Mouse (Mus musculus): Measurements from ENCODE around the gene Clstn2. TPM values are rescaled to one million over a fixed set of nuclear protein-coding genes. Genes with fewer than 3 reads are reported as not detected.

Gene Clstn2
- polyA plus RNA-seq (2012; rRNA removed), result 1.7 and 1.9 TPM in 2 replicates

DNA sequence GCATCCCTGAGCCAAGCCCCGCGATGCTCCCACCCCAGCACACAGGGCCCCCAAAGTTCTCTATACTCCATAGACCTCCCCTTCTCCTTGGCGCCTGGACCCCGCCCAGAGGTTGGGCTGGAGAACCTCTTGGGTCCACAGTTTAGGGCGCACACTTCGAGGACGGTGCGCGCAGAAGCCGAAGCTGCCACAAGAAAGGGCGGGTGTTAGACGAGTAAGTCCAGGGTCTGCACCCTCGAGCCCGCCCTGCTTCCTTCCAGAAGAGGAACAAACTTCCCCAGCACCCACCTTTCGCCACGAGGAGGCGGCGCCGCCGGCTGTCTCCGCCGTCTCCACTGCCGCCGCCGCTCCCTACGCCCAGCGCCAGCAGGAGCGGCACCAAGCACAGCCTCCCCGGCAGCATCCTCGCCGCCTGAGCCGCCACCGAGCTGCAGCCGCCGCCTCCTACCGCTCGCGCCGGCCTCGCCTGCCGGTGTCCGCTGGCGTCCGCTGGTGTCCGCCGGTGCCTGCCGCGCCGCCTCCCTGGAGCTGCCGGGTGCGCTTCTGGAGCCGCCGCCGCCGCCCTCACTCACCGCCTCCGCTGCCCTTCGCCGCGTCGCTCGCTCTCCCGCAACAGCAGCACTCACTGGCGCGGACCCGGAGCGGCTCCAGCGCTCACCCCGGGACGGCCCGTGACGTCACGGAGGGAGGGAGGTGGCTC lies at the start of gene Clstn2:
Gene Clstn2, minus strand, starts transcription at position 609 of the 700 bp plus-strand sequence.
- no peaks in the 10 kb centered on the region for H3K36me3 ChIP-seq (ENCODE audit: control insufficient read depth, insufficient read depth, low read length)
- H3K27me3 ChIP-seq (replicated peaks; ENCODE audit: control insufficient read depth, insufficient read depth, low read length), result no peaks in the 10 kb centered on the region
- under 1% methylated on average over 71 of the region's 73 CpGs for WGBS
- TF ChIP-seq CTCF (conservative IDR thresholded peaks at IDR 0.05; ENCODE audit: insufficient read depth, insufficient read length, low read depth, low read length) (no peak), POLR2A (IDR thresholded peaks at IDR 0.05; ENCODE audit: low read depth, low read length) (no peak)
- DNase-seq, result peak; percentile 73
- H3K4me1 ChIP-seq (ENCODE audit: control insufficient read depth, insufficient read depth, low read length), result no peaks in the 10 kb centered on the region
- H3K27ac ChIP-seq (ENCODE audit: insufficient read depth, low read depth, low read length), result no peak within 1 kb of the TSS
- peak within 1 kb of the TSS; percentile 32 for H3K4me3 ChIP-seq (ENCODE audit: insufficient read depth, low read depth, low read length)

DNA sequence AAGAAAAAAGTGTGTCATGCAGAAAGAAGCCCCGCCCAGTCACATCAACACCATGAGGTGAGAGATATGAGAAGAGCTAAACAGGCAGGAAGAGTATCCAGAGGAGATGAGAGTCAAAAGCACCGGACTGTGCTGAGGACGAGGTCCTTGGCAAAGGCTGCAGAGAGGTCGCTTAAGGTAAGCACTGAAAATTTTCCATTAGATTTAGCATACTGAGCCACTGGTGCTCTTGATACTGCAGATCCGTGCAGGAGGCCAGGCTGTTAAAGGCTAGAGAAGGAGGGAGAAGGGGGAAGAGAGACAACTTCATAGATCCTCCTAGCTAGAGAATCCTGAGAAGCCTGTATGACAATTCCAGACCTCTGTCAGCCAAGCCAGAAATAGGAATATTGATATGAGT lies 34.8 kb upstream of the Clstn2 start:
- Histone ChIP-seq H3K36me3 (ENCODE audit: control insufficient read depth, insufficient read depth, low read length) (no peaks in the 10 kb centered on the region), H3K4me1 (ENCODE audit: control insufficient read depth, insufficient read depth, low read length) (no peaks in the 10 kb centered on the region), H3K27me3 (replicated peaks; ENCODE audit: control insufficient read depth, insufficient read depth, low read length) (no peaks in the 10 kb centered on the region), H3K27ac (ENCODE audit: insufficient read depth, low read depth, low read length) (no peak overlapping the region), H3K4me3 (ENCODE audit: insufficient read depth, low read depth, low read length) (no peak overlapping the region)
- TF ChIP-seq POLR2A (IDR thresholded peaks at IDR 0.05; ENCODE audit: low read depth, low read length) (no peak), CTCF (conservative IDR thresholded peaks at IDR 0.05; ENCODE audit: insufficient read depth, insufficient read length, low read depth, low read length) (no peak)
- WGBS, result 58% methylated on average over 5 of the region's 5 CpGs
- DNase-seq, result peak; percentile 5

DNA sequence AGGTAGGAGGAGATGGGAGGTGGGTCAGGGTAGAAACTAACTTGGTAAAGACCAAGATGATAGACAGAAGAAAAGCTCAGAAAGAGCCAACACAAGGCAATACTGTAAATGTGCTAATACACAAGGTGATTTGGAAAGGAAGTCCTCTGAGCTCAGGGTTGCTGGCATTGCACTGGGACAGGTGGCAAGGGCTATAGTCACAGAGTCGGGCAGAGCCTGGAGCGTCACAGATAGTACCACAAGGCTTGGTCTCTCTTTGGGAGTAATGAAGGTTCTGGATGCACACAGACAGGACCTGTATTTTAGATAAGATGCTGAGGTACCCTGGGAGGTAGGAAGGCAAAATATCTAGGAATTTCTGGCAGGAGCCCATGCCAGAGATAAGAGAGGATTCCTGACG lies 28.7 kb upstream of the Clstn2 start:
- H3K27ac ChIP-seq (ENCODE audit: insufficient read depth, low read depth, low read length), result no peak overlapping the region
- H3K27me3 ChIP-seq (replicated peaks; ENCODE audit: control insufficient read depth, insufficient read depth, low read length), result no peaks in the 10 kb centered on the region
- H3K36me3 ChIP-seq (ENCODE audit: control insufficient read depth, insufficient read depth, low read length), result no peaks in the 10 kb centered on the region
- H3K4me1 ChIP-seq (ENCODE audit: control insufficient read depth, insufficient read depth, low read length), result no peaks in the 10 kb centered on the region
- TF ChIP-seq POLR2A (IDR thresholded peaks at IDR 0.05; ENCODE audit: low read depth, low read length), result no peak
- no peak for TF ChIP-seq CTCF (conservative IDR thresholded peaks at IDR 0.05; ENCODE audit: insufficient read depth, insufficient read length, low read depth, low read length)
- 77% methylated on average over 3 of the region's 3 CpGs for WGBS
- no peak overlapping the region for H3K4me3 ChIP-seq (ENCODE audit: insufficient read depth, low read depth, low read length)
- no peak for DNase-seq

DNA sequence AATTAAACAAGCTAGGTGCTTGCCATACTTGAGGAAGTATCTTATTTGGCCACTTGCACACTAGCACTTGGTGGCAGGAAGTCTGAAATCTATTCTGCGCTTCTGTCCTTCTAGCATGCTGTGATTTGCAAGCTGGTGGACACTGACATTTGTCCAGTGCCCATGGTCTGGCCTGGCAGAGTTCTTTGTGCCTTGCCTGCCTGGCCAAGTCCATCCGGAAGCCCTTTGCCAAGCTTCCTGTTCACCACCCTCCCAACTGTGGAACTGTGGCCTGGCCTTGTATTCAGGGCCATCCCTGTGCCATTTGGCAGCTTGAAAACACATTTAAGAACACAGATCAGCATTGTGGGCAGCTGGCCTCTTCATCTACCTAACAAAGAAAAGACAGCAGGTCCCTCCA lies 24.3 kb upstream of the Clstn2 start:
- no peak for DNase-seq
- H3K36me3 ChIP-seq (ENCODE audit: control insufficient read depth, insufficient read depth, low read length), result no peaks in the 10 kb centered on the region
- no peak for TF ChIP-seq POLR2A (IDR thresholded peaks at IDR 0.05; ENCODE audit: low read depth, low read length)
- no peak for TF ChIP-seq CTCF (conservative IDR thresholded peaks at IDR 0.05; ENCODE audit: insufficient read depth, insufficient read length, low read depth, low read length)
- no peak overlapping the region for H3K27ac ChIP-seq (ENCODE audit: insufficient read depth, low read depth, low read length)
- no peaks in the 10 kb centered on the region for H3K4me1 ChIP-seq (ENCODE audit: control insufficient read depth, insufficient read depth, low read length)
- no peaks in the 10 kb centered on the region for H3K27me3 ChIP-seq (replicated peaks; ENCODE audit: control insufficient read depth, insufficient read depth, low read length)
- no peak overlapping the region for H3K4me3 ChIP-seq (ENCODE audit: insufficient read depth, low read depth, low read length)
- WGBS, result 96% methylated on average over 2 of the region's 2 CpGs

DNA sequence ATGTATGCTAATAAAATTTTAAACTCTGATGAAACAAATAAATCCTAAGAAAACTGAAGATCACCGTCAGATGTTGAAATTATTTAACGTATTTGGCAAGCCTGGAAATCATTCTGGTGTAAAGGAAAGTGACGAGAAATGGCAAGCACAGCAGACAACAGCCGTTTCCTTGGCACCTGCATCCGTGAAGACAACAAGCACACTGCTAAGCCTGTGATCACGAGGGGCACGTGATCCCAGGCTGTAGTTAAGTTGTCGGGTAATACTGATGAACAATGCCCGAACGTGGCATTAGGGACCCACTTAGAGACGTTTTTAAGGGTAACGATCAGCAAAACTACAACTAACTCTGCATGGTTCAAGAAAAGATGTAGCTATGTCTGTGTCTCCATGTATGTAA lies 18.4 kb upstream of the Clstn2 start:
- no peaks in the 10 kb centered on the region for H3K4me1 ChIP-seq (ENCODE audit: control insufficient read depth, insufficient read depth, low read length)
- no peak for TF ChIP-seq CTCF (conservative IDR thresholded peaks at IDR 0.05; ENCODE audit: insufficient read depth, insufficient read length, low read depth, low read length)
- TF ChIP-seq POLR2A (IDR thresholded peaks at IDR 0.05; ENCODE audit: low read depth, low read length), result no peak
- WGBS, result 65% methylated on average over 12 of the region's 12 CpGs
- no peaks in the 10 kb centered on the region for H3K36me3 ChIP-seq (ENCODE audit: control insufficient read depth, insufficient read depth, low read length)
- no peak for DNase-seq
- no peak overlapping the region for H3K4me3 ChIP-seq (ENCODE audit: insufficient read depth, low read depth, low read length)
- no peak overlapping the region for H3K27ac ChIP-seq (ENCODE audit: insufficient read depth, low read depth, low read length)
- no peaks in the 10 kb centered on the region for H3K27me3 ChIP-seq (replicated peaks; ENCODE audit: control insufficient read depth, insufficient read depth, low read length)

DNA sequence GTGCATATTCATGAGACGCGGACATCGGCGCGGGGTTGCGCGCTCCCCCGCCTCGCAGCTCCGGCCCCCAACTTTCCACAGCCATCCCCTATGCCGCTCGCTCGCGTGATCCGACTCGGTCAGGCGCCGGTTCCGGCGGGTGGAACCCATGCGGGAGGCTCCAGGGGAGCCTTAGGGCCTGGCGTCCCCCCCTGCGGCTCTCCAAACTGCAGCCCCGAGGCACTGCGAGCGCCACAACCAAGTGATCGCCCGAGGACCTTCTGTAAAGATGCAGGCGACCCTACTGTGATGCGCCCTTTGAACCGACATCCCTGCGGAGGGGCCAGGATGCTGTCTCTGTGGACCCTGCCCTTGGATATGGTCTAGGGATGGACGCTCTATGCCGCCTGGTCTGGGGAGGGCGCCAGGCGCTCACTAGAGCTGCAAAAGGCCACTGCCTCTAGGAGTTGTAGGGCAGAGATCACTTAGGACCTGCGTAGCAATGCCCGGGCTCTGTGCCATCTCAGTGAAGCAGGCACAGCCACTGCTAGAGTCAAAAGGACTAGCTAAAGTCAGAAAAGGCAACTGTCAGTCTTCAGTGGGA lies 383 bp upstream of the Clstn2 start:
- H3K27me3 ChIP-seq (replicated peaks; ENCODE audit: control insufficient read depth, insufficient read depth, low read length), result no peaks in the 10 kb centered on the region
- TF ChIP-seq CTCF (conservative IDR thresholded peaks at IDR 0.05; ENCODE audit: insufficient read depth, insufficient read length, low read depth, low read length), result peak; percentile 38; the same call in 1 of the 2 replicates
- TF ChIP-seq POLR2A (IDR thresholded peaks at IDR 0.05; ENCODE audit: low read depth, low read length), result no peak
- WGBS, result 3% methylated on average over 38 of the region's 38 CpGs
- H3K4me3 ChIP-seq (ENCODE audit: insufficient read depth, low read depth, low read length), result peak overlapping the region; percentile 32; the same call in 1 of the 2 replicates
- no peaks in the 10 kb centered on the region for H3K4me1 ChIP-seq (ENCODE audit: control insufficient read depth, insufficient read depth, low read length)
- no peak overlapping the region for H3K27ac ChIP-seq (ENCODE audit: insufficient read depth, low read depth, low read length)
- DNase-seq, result peak; percentile 88
- H3K36me3 ChIP-seq (ENCODE audit: control insufficient read depth, insufficient read depth, low read length), result no peaks in the 10 kb centered on the region

DNA sequence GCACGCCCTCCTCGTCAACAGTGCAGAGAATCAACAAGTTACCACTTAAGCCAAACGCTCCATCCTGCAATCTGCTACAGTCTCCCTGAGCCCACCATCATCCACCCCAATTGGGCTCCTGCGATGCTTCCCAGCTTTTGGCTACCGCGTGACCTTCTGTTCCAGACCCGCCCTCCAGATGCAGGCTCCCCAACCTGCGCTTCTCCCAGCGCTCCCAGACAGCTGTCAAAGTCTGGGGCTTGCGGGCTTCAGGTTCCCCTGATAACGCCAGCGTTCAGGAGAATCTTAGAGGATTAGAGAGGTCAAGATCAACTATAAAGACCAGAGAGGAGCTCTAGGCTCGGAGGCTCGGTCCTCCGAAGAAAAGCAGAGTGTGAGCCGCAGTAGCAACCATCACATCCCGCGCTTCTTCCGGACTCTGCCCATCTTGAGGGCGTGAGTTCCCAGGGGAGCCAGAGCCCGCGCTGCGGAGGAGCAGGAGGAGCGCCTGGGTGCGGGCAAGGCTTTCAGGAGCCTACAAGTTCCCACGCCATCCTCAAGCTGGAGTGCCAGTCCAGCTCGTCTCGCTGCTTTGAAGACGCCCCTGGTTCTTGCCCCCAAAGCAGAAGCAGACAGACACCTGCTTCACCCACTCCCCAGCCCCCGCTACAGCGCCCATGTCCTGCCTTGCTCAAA lies 946 bp downstream of the Clstn2 start:
- H3K27me3 ChIP-seq (replicated peaks; ENCODE audit: control insufficient read depth, insufficient read depth, low read length), result no peaks in the 10 kb centered on the region
- TF ChIP-seq CTCF (conservative IDR thresholded peaks at IDR 0.05; ENCODE audit: insufficient read depth, insufficient read length, low read depth, low read length), result no peak
- no peak for TF ChIP-seq POLR2A (IDR thresholded peaks at IDR 0.05; ENCODE audit: low read depth, low read length)
- no peak for DNase-seq
- H3K4me3 ChIP-seq (ENCODE audit: insufficient read depth, low read depth, low read length), result peak overlapping the region; percentile 32
- whole genome bisulfite sequencing, result 4% methylated on average over 31 of the region's 31 CpGs
- H3K4me1 ChIP-seq (ENCODE audit: control insufficient read depth, insufficient read depth, low read length), result no peaks in the 10 kb centered on the region
- no peaks in the 10 kb centered on the region for H3K36me3 ChIP-seq (ENCODE audit: control insufficient read depth, insufficient read depth, low read length)
- H3K27ac ChIP-seq (ENCODE audit: insufficient read depth, low read depth, low read length), result no peak overlapping the region
